Mouse (Mus musculus): Measurements from ENCODE around the gene Gpr152. TPM values are rescaled to one million over a fixed set of nuclear protein-coding genes. Genes with fewer than 3 reads are reported as not detected.
A peak's percentile ranks its signal among the peaks of the same experiment; 100 is the strongest.

Gene Gpr152
- total and polyA plus RNA-seq, 3 experiments: 0.03 TPM; not detected in 2

DNA sequence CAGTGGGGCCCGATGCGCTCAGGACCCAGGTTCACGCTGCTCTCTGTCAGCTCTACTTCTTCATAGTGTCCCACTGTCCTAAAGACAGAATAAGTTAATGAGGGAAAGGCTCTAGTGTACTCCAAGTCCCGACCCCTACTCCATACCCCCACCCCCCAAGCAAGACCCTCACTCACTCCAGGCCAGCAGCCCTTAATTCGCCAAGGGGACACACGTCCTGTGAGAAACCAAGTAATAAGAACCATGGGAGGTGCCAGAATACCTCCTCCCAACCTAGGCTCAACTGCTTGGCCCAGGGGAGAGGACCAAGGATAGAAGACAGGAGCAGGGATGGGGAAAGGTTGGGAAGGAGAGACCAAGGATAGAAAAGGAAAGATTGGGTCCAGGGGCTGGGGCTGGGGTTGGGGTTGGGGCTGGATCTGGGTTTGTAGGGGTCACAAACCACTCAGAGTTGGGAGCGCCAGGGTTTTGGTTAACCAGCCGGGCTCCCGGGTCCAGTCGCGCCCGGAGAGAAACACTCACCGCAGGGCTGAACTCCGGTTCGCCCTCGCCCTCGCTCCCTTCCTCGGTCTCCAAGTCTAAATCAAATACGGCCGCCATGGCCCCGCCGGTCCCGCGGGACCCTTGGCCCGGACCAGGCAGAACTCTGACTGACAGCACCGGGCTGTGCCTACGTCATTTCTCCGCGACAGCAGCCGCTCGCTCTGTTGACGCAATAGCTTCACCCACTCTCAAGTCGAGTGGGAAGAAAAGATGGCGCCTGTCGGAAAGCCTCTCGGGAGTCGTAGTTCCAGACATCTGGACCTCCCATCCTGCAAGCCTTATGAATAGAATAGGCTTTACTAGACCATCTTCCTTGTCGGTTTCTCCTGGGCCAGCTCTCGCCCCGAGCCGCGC, 23.3 kb downstream of the Gpr152 start, which contains the start of gene Rps6kb2:
Gene Rps6kb2, minus strand, starts transcription at position 709 of the 897 bp plus-strand sequence.
- H3K4me1 ChIP-seq (ENCODE audit: control insufficient read depth in 1 of 2, insufficient read depth in 2 of 2, low read length in 2 of 2): peaks cover 2 to 20% of the 10 kb centered on the region in 2 experiments
- no peaks in the 10 kb centered on the region for H3K27me3 ChIP-seq (ENCODE audit: control insufficient read depth in 1 of 2, insufficient read depth in 2 of 2, low read length in 2 of 2)
- peaks cover 4% of the 10 kb centered on the region for H3K79me2 ChIP-seq (ENCODE audit: control insufficient read depth, insufficient read depth, low read length, poor library complexity)
- H3K36me3 ChIP-seq (ENCODE audit: control insufficient read depth in 1 of 2, insufficient read depth in 2 of 2, low read length in 2 of 2): peaks cover 0 to 10% of the 10 kb centered on the region in 2 experiments; a peak in 3 of 4 replicates
- no peaks in the 10 kb centered on the region for H3K9me3 ChIP-seq (replicated peaks; ENCODE audit: insufficient read depth, low read length)
- DNase-seq (ENCODE audit: low read depth, low spot score): peak; percentile 97
- peak within 1 kb of the TSS; percentile 50 for H3K27ac ChIP-seq (ENCODE audit: control insufficient read depth, low read depth, low read length)
- H3K4me3 ChIP-seq (ENCODE audit: control insufficient read depth in 1 of 2, insufficient read depth in 1 of 2, low read depth in 2 of 2, low read length in 2 of 2): peak within 1 kb of the TSS; percentile 85 to 87
- H3K9ac ChIP-seq (ENCODE audit: control insufficient read depth, low read depth, low read length, poor library complexity, severe bottlenecking): peak within 1 kb of the TSS; percentile 89
- TF ChIP-seq NRF1 (IDR thresholded peaks at IDR 0.05; ENCODE audit: insufficient read depth, low read depth, low read length, poor library complexity, severe bottlenecking) (peak; percentile 42; the same call in 1 of the 2 replicates), CHD1 (IDR thresholded peaks at IDR 0.05; ENCODE audit: low read depth, low read length) (no peak), JUND (IDR thresholded peaks at IDR 0.05; ENCODE audit: low read depth, low read length) (no peak), MXI1 (IDR thresholded peaks at IDR 0.05; ENCODE audit: low read depth, low read length) (peak; percentile 88), USF2 (IDR thresholded peaks at IDR 0.05; ENCODE audit: borderline replicate concordance in 1 of 2, insufficient read depth in 1 of 2, low read depth in 1 of 2, low read length in 2 of 2) (no peak), CHD2 (IDR thresholded peaks at IDR 0.05; ENCODE audit: low read length) (no peak), GATA1 (IDR thresholded peaks at IDR 0.05; ENCODE audit: low read depth, low read length) (no peak), MAX (IDR thresholded peaks at IDR 0.05; ENCODE audit: low read length) (no peak), UBTF (IDR thresholded peaks at IDR 0.05; ENCODE audit: borderline replicate concordance, insufficient read depth, low read depth, low read length) (no peak), CTCF (IDR thresholded peaks at IDR 0.05 in 2 of 3, conservative IDR thresholded peaks at IDR 0.05 in 1 of 3; ENCODE audit: control insufficient read depth in 1 of 3, insufficient read depth in 1 of 3, low read depth in 2 of 3, low read length in 3 of 3, poor library complexity in 1 of 3, severe bottlenecking in 1 of 3) (no peak), MYC (IDR thresholded peaks at IDR 0.05; ENCODE audit: low read depth, low read length) (0 out of 2 replicates have a peak, but pooled peaks have one; percentile 68), BHLHE40 (IDR thresholded peaks at IDR 0.05; ENCODE audit: borderline replicate concordance, low read depth, low read length) (no peak), TAL1 (IDR thresholded peaks at IDR 0.05; ENCODE audit: low read length) (no peak), USF1 (IDR thresholded peaks at IDR 0.05; ENCODE audit: low read depth, low read length) (0 out of 2 replicates have a peak, but pooled peaks have one; percentile 32), POLR2AphosphoS2 (IDR thresholded peaks at IDR 0.05; ENCODE audit: low read length) (no peak; the same call in 1 of the 2 replicates), MEF2A (IDR thresholded peaks at IDR 0.05; ENCODE audit: extremely low read depth, insufficient replicate concordance, low read depth, low read length, poor library complexity, severe bottlenecking) (no peak), ETS1 (IDR thresholded peaks at IDR 0.05; ENCODE audit: low read depth, low read length) (peak; percentile 56; the same call in 1 of the 2 replicates), ZNF384 (IDR thresholded peaks at IDR 0.05; ENCODE audit: low read depth, low read length) (no peak), POLR2AphosphoS5 (IDR thresholded peaks at IDR 0.05; ENCODE audit: borderline replicate concordance, low read depth, low read length) (no peak), ZC3H11A (IDR thresholded peaks at IDR 0.05; ENCODE audit: low read depth, low read length) (0 out of 2 replicates have a peak, but pooled peaks have one; percentile 27), SMC3 (IDR thresholded peaks at IDR 0.05; ENCODE audit: low read depth, low read length) (no peak), ZKSCAN1 (IDR thresholded peaks at IDR 0.05; ENCODE audit: low read depth, low read length) (no peak), ZMIZ1 (IDR thresholded peaks at IDR 0.05; ENCODE audit: low read depth, low read length) (0 out of 2 replicates have a peak, but pooled peaks have one; percentile 27), TBP (IDR thresholded peaks at IDR 0.05; ENCODE audit: low read depth, low read length) (peak; percentile 76), SIN3A (IDR thresholded peaks at IDR 0.05; ENCODE audit: low read length) (peak; percentile 99), MAFK (IDR thresholded peaks at IDR 0.05; ENCODE audit: borderline replicate concordance, low read depth, low read length) (no peak), MYB (IDR thresholded peaks at IDR 0.05; ENCODE audit: low read depth, low read length) (no peak), HCFC1 (IDR thresholded peaks at IDR 0.05; ENCODE audit: low read depth, low read length) (peak; percentile 100), KAT2A (conservative IDR thresholded peaks at IDR 0.05; ENCODE audit: low read depth, low read length) (peak; percentile 92), MAZ (IDR thresholded peaks at IDR 0.05; ENCODE audit: low read depth, low read length) (no peak), GABPA (IDR thresholded peaks at IDR 0.05; ENCODE audit: low read depth, low read length) (no peak), EP300 (IDR thresholded peaks at IDR 0.05; ENCODE audit: low read depth in 1 of 2, low read length in 2 of 2) (no peak), NELFE (IDR thresholded peaks at IDR 0.05; ENCODE audit: low read depth, low read length) (peak; percentile 61), E2F4 (IDR thresholded peaks at IDR 0.05; ENCODE audit: borderline replicate concordance, low read depth, low read length) (no peak), POLR2A (IDR thresholded peaks at IDR 0.05; ENCODE audit: control insufficient read depth in 1 of 2, insufficient read depth in 1 of 2, low read depth in 1 of 2, low read length in 2 of 2, poor library complexity in 1 of 2) (peak in 1 of 2 experiments; percentile 80; a peak in 2 of 4 replicates)

Measured in MEL (cell line).